Mouse (Mus musculus): ENCODE measurements around the gene Car1.

- TF ChIP-seq MAX (IDR thresholded peaks at IDR 0.05; ENCODE audit: low read depth): no peak
- TF ChIP-seq POLR2A (IDR thresholded peaks at IDR 0.05; ENCODE audit: insufficient read length, low read depth): no peak
These were observed 31.4 kb upstream of the Car1 start for GRCm38 (mm10) chr3:14839466-14840118.
